Mouse (Mus musculus): ENCODE results near the gene Naa80.

Naa80 gene

DNA sequence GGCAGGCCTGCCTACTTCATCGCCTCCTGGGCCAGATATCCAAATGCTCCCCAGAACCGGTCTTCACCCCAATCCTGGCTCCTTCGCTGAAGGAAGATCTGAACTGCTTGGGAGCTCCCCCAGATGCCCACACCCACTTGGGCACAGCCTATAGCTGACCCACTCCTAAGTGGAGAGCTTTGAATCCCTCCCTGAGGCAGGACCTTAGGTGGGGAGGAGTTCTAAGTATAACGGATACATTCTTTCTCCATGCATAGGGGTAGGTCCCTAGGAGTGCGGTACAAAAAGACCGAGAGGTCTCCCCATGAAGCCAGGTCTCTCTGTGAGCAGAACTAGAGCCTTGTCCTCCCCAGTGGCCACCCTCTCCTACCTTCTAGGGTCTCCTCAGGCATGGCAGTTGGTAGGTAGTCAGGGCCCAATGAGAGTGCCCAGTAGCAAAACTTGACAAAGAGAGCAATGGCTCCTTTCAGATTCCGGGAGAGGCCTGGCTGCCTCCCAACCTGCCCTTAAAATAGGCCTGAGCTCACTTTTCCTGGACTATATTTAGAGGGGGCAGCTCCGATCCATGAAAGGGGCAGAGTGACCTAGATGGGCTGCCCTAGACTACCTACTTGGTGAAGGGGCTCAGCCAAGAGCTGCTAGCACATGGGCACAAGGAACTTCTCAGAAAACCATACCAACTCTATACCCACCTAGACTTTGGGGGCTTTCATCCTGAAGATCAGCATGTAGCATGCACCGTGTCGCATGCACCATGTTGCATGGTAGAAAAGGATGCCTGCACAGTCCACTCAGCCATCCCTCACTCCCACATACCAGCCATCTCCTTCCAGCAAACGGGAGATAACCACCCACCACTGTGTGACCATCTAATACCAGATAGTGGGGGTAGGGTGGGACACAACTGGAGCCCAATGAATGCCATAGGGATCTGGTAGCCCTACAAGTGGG, 18.2 kb downstream of the Naa80 start:
- 77% methylated on average over 11 of the region's 11 CpGs for WGBS

DNA sequence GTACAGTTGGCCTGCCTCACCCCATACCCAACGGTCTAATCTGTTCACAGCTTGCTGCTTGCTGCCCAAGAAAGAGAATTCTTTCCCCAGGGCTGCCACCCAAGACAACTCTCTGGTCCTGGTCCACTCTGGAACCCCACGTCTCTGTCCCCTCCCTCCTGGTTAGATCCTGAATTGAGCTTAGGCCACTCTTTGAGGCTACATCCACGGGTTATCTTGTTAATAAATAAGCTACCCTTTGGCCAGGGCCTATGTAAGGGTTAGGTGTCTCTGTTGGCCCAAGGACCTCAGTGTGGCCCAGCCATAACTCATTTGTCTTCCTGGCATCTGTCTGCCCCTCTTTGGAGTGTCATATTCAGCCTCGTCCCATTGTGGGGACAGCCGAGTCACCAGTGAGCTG, 19.7 kb downstream of the Naa80 start:
- WGBS: 87% methylated on average over 5 of the region's 5 CpGs

DNA sequence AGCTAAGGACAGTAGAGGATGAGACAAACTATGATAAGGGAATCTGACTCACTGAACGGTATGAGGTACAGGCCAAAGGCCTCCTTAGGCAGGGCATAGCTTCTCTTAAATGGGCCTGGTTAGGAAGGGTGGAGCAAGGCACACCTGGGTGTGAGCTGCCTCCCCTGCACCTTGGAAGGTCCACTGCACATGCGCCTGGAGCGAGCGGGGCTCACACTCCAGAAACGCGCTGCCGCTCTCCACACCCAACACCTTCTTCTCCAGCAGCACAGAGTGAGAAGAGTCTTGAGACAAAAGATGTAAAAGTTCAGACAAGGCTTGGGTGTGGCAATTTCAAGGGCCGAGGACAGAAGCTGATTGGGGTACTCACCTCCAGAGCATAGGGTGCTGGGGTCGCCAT, 20.7 kb downstream of the Naa80 start:
- 93% methylated on average over 9 of the region's 9 CpGs for WGBS

DNA sequence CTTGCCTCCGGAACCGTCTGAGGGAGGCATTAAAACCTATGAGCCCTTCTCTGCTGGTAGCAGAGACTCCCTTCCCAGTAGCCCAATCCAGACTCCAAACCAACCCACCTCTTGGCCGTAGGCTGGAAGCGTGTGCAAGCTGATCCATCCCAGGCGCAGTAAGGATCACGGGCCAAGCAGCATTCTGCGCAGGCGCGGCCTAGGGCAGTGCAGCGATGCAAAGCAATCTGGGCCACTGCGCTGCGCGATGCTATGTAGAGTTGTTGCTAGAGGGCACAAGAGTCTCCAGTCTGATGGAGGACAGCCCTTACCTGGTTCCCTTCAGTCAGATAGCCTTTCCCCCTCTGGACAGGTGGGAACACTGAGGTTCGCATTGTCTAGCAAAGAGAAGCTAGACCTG, 21.2 kb downstream of the Naa80 start:
- 84% methylated on average over 14 of the region's 14 CpGs for WGBS

DNA sequence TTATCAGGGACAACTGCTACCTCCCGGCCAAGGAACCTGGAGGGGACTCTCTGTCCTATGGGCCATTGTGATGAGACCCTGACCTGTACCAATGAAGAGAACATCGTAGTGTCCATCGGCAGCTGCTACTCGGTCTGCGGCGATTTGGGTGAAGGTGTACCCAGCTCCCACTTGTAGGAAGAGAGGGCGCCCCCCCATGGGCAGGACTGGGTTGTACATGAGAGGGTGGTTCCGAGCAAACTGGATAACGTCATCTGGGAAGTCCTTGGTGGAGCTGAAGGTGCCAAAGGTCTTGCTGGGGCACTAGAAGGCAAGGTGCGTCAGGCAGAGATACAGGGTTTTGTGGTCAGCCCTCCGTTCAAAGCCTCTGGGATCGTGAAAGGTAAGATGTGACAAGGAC, 22.1 kb downstream of the Naa80 start:
- 80% methylated on average over 12 of the region's 12 CpGs for WGBS

DNA sequence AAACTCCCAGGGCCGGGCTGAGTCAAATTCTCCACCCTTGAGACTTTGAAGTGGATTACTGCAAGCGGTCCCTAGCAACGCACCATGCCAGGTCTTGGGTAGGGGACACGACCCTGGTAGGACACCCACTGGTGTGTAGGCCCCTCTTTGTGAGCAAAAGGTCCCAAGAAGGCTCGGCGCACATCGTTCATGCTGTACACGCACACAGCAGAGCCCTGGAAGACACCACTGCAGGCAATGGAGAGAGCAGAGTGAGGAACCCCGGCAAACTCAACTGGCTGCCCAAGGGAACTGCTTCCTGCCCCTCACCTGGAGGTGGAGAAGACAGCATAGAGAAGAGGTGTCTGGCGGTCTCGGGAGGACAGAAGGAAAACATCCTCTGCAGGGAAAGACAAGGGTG, 22.6 kb downstream of the Naa80 start:
- WGBS: 84% methylated on average over 11 of the region's 11 CpGs

DNA sequence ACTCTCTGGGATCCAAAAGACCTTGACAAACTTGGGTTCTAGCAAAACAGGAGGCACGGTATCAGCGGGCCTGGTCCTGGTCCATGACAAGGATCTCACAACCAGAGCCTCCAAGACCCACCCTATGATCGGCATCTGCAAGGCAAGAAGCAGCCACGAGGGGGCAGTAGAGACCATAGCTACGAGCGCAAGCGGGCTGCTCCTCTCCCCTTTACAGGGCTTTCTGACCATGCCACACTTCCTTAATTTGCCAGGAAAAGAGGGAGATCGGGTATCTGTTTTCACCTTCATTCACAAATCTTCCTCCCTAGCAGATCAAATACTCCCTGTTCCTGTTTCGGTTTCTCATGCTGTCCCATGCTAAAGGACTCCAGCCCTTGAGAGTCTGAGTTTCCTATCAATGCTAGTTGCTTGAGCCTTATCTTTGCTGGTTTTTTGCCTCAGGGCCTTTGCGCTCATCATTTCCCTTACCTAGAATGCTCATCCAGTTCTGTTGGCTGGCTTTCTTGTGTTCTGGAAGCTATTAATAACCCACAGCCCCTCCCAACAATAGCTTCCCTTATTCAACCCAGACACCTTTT, 23.5 kb downstream of the Naa80 start:
- 8% methylated on average over 10 of the region's 10 CpGs for WGBS

DNA sequence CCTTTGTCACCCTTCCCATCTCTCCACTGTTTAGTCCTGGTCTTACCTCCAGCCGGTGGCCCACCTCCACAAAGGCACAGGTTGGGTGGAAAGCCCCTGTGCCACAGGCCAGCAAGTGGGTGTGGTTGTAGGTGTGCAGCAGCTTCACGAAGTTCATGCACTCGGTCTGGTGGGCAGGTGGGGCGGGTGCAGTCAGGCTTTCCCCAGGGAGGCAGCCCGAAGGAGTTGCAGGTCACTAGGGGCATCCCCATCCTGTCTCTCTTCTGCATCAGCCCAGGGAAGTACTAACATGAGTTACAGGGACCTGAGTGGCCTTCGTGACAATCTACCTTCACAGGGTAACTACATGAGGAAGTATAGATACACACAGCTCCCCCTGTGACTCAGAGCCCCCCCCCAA, 24.6 kb downstream of the Naa80 start:
- WGBS: 88% methylated on average over 6 of the region's 6 CpGs

DNA sequence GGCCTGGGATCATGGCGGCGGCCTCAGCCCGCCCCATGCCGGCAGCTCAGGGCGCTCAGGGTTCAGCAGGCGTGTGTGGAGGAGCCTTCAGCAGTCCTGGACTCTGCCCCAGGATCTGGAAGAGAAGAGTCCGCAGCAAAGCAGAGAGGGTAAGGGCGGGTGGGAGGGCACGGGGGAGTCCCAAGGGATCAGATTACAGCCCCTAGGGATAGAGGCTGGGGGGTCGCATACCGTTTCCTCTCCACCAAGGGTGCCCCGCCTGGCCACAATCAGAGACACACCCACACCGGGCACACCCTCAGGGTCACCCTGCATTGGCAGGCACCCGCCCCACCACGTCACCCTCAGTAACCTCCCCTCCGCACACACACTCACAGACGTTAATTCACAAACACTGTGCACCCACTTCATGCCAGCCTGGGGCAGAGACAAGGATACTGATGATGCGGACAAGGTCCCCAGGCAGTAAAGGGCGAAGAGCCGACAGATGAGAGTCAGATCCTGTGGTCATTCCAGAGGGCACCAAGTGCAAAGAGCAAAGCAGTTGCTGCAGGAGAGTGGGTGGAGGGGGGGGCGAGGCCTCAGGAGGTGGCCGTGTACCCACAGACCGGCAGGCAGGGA, 26.5 kb downstream of the Naa80 start:
- 74% methylated on average over 23 of the region's 23 CpGs for WGBS

DNA sequence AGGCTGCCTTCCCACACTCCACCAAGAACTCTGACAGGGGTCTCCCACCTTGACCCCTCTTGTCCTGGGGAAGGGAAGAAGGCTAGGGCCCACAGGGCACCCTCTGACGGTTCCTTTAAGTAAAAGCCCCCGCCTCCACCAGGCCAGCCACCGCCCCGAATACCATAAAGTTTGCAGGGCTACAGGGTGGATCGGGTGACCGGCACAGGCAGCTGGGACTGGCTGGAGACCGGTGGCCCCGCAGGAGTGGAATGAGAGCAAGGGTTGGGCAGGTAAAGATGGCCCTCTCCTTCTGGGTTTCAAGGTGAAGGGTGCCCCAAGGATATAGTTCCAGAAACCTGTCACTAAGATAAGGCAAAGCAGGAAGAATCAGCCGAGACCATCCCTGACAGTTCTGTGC, 27.9 kb downstream of the Naa80 start:
- WGBS: 67% methylated on average over 9 of the region's 9 CpGs

DNA sequence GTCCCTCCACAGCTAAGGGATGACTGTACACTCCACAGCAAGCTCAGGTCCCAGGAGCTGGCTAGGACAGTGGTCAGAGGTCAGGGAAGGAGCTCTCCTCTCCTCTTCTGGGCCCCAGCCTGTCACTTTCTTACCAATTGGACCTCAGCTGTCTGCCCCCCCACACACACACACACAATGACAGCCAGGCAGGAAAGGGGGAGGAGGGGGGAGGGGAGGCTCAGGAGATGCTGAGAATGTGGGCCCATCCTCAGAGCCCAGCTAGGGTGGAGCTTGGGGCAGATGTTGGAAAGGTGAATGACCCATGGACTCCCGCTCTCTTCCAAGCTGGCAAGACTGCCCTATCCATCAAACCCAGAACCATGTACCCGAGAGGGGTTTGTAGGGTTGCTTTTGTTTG, 28.3 kb downstream of the Naa80 start:
- 95% methylated on average over 2 of the region's 2 CpGs for WGBS

DNA sequence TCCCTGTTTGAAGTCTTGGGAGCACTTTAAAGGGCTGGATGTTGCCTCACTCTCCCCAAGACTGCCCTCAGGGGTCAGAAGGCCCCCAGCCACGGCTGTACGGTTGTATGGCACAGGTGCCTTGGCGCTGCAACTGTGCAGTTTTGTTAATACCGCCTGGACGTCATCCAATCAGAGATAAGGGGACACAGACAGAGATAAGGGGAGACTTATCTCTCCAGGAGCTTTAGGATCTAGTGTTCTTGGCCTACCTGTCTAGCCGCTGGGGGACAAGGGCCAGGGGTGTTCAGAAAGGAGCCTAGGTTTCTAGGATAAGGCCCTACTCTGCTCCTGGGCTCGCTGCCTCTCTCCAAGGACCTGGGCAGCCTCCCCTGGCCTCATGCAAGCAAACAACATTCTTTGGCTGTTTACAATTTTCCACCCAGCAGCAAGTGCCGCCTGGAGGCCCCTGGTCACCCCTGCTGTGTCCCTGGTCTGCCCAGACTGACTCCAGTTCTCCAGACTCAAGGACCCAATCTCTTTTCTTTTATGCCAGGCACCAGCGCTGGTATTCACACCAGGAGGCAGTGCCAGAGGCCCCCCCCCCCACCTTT, 29.1 kb downstream of the Naa80 start:
- 76% methylated on average over 9 of the region's 9 CpGs for WGBS

DNA sequence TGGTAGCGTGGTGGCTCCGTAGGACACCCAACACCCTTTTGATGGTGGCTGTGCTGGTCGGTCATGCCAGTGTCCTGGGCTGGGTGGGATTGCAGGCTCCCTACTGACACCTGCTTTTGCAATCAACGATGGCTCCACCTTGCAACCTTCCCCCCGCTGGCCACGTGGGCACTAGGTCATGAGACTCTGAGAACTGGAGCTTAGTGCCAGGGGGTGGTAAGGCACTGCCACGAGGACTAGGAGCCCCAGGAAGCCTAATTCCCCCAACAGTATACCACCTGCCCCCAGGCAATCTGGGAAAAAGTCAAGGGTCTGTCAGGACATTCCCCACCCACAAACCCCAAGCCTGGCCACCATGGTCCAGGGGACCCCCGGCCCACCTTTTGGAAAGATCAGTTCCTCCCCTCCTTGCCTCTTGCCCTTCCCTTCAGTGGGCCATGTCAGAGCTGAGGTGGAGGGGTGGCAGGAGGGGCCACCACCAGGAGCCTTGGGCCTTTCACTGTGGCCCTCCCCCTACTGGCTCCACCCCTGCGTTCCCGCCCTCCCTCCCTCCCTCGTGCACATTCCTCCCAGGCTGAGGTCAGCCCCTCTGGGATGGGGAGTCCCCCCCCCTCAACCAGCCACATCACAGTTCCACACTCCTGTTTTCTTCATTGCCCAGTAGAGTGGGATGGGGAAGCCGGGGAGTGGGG, 30.2 kb downstream of the Naa80 start, which contains the start of gene Sema3b:
TSS of gene Sema3b (minus strand) at position 489 of the 692 bp plus-strand sequence.
- 53% methylated on average over 12 of the region's 12 CpGs for WGBS

DNA sequence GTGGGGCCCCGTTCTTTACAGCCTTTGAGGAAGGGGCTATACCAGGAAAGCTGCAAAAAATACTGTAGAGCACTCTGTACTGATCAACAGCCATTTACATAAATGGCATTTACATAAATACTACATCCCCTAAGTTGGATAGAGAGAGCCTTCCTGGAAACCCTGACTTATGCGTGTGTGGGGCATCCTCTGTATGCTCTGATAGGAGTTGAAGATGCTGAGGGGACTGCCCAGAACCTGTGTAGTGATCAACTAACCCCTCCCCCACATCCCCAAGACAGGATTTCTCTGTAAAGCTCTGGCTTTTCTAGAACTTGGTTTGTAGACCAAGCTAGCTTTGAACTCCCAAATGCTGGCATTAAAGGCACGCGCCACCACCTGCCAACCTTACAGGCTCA, 30.7 kb downstream of the Naa80 start:
- 77% methylated on average over 4 of the region's 4 CpGs for WGBS

DNA sequence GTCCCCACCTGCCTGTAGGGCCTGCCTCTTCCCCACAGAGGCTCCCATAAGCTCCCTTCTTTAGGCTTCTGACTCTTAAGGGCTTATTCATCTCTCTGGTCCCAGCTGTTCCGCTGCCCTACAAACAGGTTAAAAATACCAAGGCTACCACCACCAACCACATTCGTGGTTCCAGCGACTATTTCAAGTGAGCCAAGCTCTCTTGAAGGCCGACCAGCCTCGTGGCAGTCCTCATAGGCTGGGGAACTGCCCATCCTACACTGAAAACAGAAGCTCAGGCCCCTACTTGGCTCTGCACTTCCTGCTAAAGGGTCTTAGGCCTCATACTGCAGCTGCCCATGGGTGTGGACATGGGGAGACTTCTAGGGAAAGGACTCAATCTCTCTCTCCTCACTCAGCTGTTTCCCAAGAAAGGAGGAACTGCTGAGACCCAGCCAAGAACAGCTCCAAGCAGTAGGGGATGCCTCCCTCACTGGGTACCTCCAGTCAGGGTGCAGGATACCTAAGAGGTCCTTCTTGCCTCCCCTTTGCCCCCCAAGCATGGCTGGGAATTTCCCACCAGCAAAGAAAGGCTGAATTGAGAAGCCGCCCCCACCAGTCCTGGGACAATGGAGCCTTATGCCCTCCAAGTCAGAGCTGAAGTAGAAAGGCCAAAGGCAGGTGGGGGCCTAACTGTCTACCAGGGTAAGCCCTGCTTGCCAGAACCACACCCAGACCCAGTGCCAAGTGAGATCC, 32.9 kb downstream of the Naa80 start:
- WGBS: 24% methylated on average over 6 of the region's 6 CpGs

DNA sequence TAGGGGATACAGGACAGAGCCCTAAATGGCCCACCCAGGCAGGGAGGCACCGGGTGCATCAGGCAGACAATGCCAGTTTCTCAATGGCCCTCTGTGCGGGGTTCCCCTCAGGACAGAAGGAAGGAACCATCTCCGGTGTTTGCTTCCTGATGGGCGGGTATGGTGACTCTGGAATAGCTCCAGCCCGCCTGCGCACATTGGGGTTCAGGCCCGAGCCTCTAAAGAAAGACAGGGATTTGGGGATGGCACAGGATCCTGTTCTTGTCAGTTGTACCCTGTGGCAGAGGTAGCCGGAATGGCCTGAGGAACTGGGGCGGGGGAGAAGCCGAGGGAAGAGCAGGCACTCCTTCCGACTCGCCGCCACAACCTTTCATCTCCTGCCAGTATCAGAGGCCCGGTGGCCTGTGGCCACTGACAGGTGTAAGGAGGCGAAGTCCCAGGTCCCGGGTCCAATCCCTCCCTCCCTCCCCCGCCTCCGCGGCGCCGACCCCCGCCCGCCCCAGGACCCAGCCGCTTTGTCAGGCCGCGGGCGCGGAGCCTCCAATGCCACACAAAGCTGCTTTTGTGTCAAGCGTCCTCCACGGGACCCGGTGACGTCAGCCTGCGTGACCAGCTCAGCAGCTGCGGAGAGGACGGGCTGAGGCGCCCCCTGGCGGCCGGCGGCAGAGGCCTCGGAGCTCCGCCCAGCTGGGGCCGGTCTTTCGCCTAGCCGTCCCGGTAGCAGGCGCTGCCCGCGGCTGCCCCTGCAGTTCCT, 33.7 kb downstream of the Naa80 start:
- 1% methylated on average over 48 of the region's 48 CpGs for WGBS

DNA sequence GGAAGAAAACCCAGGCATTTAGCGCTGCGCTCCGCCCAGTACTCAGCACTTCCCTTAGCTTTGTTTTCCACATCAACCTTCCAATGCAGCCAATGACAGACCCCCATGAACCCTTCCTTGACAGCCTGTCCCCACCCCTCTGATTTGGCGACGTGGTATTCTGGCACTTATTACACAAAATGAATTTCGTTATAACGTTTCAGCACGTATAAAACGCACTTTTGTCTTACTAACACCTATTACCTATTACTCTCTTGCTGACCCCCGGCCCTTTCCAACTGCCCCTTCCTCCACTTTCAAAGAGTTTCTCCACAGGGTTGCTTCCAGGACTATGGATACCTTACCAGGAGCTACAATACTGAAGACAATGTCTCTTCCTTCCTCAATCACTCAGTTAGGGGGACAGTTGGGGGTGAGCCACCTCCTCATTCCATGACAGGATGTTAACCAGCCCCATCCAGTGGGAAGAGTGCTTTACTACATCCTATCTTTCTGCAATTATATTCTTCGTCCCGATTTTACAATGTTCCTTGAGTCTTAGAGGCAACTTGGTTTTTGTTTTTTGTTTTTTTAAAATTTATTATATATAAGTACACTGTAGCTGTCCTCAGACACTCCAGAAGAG, 34.4 kb downstream of the Naa80 start:
- WGBS: 7% methylated on average over 12 of the region's 12 CpGs

DNA sequence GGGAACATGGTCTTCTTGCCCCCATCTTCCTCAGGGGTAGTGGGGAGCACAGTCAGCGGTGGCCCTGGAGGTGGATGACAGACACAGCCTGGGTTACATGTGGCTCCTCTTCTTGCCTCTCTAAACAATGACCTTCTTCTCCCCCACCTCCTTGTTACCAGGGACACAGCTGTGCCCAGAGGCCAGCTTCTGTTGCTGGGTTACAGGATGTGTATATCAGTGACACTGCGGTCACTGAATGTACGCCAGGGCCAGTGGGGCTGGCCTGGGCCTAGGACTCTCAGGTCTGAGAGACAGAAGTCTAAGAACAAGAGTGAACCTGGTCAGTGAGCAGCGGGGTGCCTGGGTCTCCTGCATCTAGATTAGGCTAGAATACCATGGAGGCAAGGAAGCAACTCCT, 36.3 kb downstream of the Naa80 start:
- WGBS: 71% methylated on average over 4 of the region's 4 CpGs

DNA sequence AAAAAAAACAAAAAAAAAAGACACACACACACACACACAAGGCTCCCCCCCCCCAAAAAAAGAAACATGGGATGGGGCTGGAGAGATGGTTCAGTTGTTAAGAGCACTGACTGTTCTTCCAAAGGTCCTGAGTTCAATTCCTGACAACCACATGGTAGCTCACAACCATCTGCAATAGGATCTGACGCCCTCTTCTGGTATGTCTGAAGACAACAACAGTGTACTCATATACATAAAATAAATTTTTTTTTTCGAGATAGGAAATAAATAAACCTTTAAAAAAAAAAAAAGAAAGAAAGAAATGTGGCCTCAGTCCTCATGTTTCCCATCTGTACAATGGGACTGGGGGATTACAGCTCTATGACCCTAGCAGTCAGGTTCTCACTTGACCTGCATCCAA, 38.8 kb downstream of the Naa80 start:
- WGBS: 70% methylated on average over 2 of the region's 2 CpGs

DNA sequence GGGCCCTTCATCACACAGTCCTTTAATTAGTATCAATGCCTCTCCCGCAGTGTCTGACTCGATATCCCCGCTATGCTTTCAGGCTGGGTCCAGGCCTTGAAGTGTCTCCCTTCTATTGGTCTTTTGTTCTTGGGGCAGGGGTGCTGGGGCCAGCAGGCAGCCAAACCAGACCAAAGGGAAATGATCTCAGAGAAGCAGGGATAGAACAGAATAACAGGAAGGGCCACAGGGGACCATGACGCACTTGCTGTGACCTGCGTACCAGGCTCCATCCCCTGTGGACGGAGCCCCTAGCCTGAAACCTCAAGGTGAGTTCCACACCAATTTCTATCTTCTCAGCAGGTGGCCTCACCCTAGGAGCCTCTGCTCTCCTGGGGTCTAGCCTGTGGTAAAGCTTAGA, 39.4 kb downstream of the Naa80 start:
- 65% methylated on average over 6 of the region's 6 CpGs for whole genome bisulfite sequencing
